Mouse (Mus musculus): Measurements from ENCODE around the gene Tom1l1.

DNA sequence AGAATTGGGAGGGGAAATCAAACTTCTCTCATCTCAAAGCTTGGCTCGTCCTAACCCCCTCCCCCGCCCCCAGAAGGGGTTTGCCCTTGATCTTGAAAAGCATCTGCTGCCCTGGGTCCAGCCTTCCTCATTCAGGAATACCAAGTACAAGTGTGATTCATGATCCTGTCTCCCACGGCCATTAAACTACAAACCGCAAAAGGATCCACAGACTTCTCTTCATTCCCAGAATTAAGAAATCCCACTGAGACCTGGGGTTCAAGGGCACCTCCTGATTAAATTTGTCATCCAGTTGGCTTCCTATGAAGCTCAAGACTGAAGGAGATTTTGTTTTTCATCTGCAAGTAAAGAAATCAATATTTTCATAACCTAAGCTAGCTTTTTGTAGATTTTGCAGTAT lies 6.0 kb upstream of the Tom1l1 start:
- TF ChIP-seq GATA1 (IDR thresholded peaks at IDR 0.05; ENCODE audit: borderline replicate concordance, low read length) (no peak), FLI1 (IDR thresholded peaks at IDR 0.05; ENCODE audit: low read length) (no peak)
